Comparison of ENCODE assay signal across 9 mouse cellular contexts in the genomic region with DNA sequence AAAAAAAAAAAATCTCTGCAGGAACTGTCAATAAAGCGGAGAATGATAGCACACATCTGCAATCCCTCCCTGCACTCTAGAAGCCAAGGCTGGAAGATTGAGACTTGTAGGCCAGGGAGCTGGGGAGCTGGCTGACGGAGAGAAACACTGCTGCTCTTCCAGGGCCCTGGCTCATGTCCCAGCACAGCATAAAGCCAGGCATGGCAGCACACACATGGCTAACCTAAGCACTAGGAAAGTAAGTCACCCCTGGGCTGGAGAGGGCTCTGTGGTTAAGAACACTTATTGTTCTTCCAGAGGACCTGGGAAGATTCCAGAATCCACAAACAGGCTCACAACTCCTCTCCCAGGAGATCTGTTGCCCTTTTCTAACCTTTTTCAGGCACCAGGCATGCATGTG. TPM values are rescaled to one million over a fixed set of nuclear protein-coding genes. Genes with fewer than 3 reads are reported as not detected.
A peak's percentile ranks its signal among the peaks of the same experiment; 100 is the strongest.
DNase-seq lines count a peak whose midpoint lies in the region; ATAC-seq and TF ChIP-seq lines count a peak whose summit lies in the region.
"Had no signal": no experiment of that assay in that cellular context is flagged by ENCODE, and none has a peak within 500 bp of the region (broad histone marks: within the 10 kb centered on the region; RNA-seq: fewer than 3 reads in every experiment).

No protein-coding gene starts in this region.

- peaks cover 4% of the 10 kb centered on the region for H3K36me3 ChIP-seq in heart, embryonic 12.5 days
- H3K36me3 ChIP-seq in limb, embryonic 10.5 days: no peaks in the 10 kb centered on the region
- no peaks in the 10 kb centered on the region for H3K36me3 ChIP-seq in stomach, embryonic 15.5 days

- H3K9me3 ChIP-seq in heart, embryonic 12.5 days (replicated peaks): no peaks in the 10 kb centered on the region
- H3K9me3 ChIP-seq in limb, embryonic 10.5 days (replicated peaks): no peaks in the 10 kb centered on the region
- H3K9me3 ChIP-seq in stomach, embryonic 15.5 days: no peaks in the 10 kb centered on the region
- H3K9me3 ChIP-seq: G1E had no signal

- no peak for ATAC-seq in heart, embryonic 12.5 days (ENCODE audit: insufficient number of reproducible peaks, low FRiP score)
- ATAC-seq in Patski: peak; percentile 47
- no peak for ATAC-seq in stomach, embryonic 15.5 days (ENCODE audit: insufficient read depth, low FRiP score, low read depth)

- no peak for TF ChIP-seq CTCF in Patski (IDR thresholded peaks at IDR 0.05)

- in situ Hi-C loops in Patski (cut with MboI; ENCODE audit: low pct_unique_long_range_greater_than_20kb): no loop called here

- no peaks in the 10 kb centered on the region for H3K27me3 ChIP-seq in heart, embryonic 12.5 days (replicated peaks)
- H3K27me3 ChIP-seq in Patski: no peaks in the 10 kb centered on the region
- H3K27me3 ChIP-seq in limb, embryonic 10.5 days (ENCODE audit: low read depth, poor library complexity, severe bottlenecking): no peaks in the 10 kb centered on the region
- H3K27me3 ChIP-seq in stomach, embryonic 15.5 days (replicated peaks): no peaks in the 10 kb centered on the region

- H3K9ac ChIP-seq in heart, embryonic 12.5 days: no peak overlapping the region
- H3K9ac ChIP-seq in stomach, embryonic 15.5 days: no peak overlapping the region

- CTCF ChIA-PET in Patski (lab: Charles Lee): interaction anchor here (1.8 to 2.3 kb wide), 2 partner anchors 11 to 28 kb away, joined by 5 to 6 read pairs; no protein-coding TSS in a partner anchor

- H3K4me1 ChIP-seq in heart, embryonic 12.5 days (replicated peaks): peaks cover 14% of the 10 kb centered on the region
- peaks cover 5% of the 10 kb centered on the region; the same call in 1 of the 2 replicates for H3K4me1 ChIP-seq in limb, embryonic 10.5 days
- H3K4me1 ChIP-seq in stomach, embryonic 15.5 days: peaks cover 9% of the 10 kb centered on the region

- no peak overlapping the region for H3K4me2 ChIP-seq in heart, embryonic 12.5 days
- H3K4me2 ChIP-seq in stomach, embryonic 15.5 days: no peak overlapping the region

- POLR2A ChIA-PET in Patski (lab: Charles Lee): no interaction called here

- DNase-seq in heart, adult 11 months: peak; percentile 97
- peak; percentile 70 for DNase-seq in Patski (ENCODE audit: low read depth, low spot score)
- peak; percentile 79 for DNase-seq in gastrocnemius, adult 18-20 months (ENCODE audit: low spot score)
- DNase-seq in limb, embryonic 10.5 days (ENCODE audit: low spot score): no peak
- DNase-seq in thymus, postnatal 14 days: no peak
- no peak for DNase-seq in layer of hippocampus, postnatal 14 days (ENCODE audit: low spot score in 2 of 2)

- H3K4me3 ChIP-seq in heart, embryonic 12.5 days: no peak overlapping the region
- H3K4me3 ChIP-seq in limb, embryonic 10.5 days: no peak overlapping the region
- H3K4me3 ChIP-seq in stomach, embryonic 15.5 days (replicated peaks): no peak overlapping the region

- no peak overlapping the region for H3K27ac ChIP-seq in heart, embryonic 12.5 days (ENCODE audit: poor library complexity, severe bottlenecking)
- H3K27ac ChIP-seq in limb, embryonic 10.5 days: 0 out of 2 replicates have a peak overlapping the region, but pooled peaks have one; percentile 46
- peak overlapping the region; percentile 37 for H3K27ac ChIP-seq in stomach, embryonic 15.5 days

- WGBS in heart, embryonic 12.5 days: 67% methylated on average over 2 of the region's 2 CpGs
- 91% methylated on average over 2 of the region's 2 CpGs for WGBS in limb, embryonic 10.5 days
- 68% methylated on average over 2 of the region's 2 CpGs for WGBS in stomach, embryonic 15.5 days

RNA-seq across cellular contexts. Expression of a gene that starts 6.1 kb away (rescaled TPM):
- 90.0 and 91.1 TPM in 2 replicates for polyA plus RNA-seq in heart, embryonic 12.5 days (2016; fragmentation: Nextera tagmentation; extraction: Ambion mirVana)
- polyA plus RNA-seq in Patski (2021): 110 TPM
- total RNA-seq in gastrocnemius, adult 18-20 months (2021): 10 to 100 TPM; 13.4 to 18.7 TPM
- polyA plus RNA-seq in limb, embryonic 10.5 days (2016; fragmentation: Nextera tagmentation; extraction: Ambion mirVana): 159 and 173 TPM in 2 replicates
- polyA plus RNA-seq in stomach, embryonic 15.5 days (2015; fragmentation: Nextera tagmentation; extraction: Ambion mirVana): 166 and 178 TPM in 2 replicates
- 10 to 100 TPM; 42.8 to 46.4 TPM for total RNA-seq in layer of hippocampus, postnatal 14 days (2021)

RNA-seq across cellular contexts. Expression of a gene that starts 35.2 kb away (rescaled TPM):
- polyA plus RNA-seq in heart, embryonic 12.5 days (2016; fragmentation: Nextera tagmentation; extraction: Ambion mirVana): 26.9 and 27.9 TPM in 2 replicates
- polyA plus RNA-seq in Patski (2021): 12.5 TPM
- total RNA-seq in gastrocnemius, adult 18-20 months (2021): 1 to 10 TPM; 8.1 to 8.2 TPM
- polyA plus RNA-seq in limb, embryonic 10.5 days (2016; fragmentation: Nextera tagmentation; extraction: Ambion mirVana): 56.2 and 59.6 TPM in 2 replicates
- polyA plus RNA-seq in stomach, embryonic 15.5 days (2015; fragmentation: Nextera tagmentation; extraction: Ambion mirVana): 22.6 and 23.7 TPM in 2 replicates
- total RNA-seq in layer of hippocampus, postnatal 14 days (2021): 10 to 100 TPM; 18.4 to 20.3 TPM

RNA-seq across cellular contexts. Expression of a gene that starts 46.1 kb away (rescaled TPM):
- not detected in 2 replicates for polyA plus RNA-seq in heart, embryonic 12.5 days (2016; fragmentation: Nextera tagmentation; extraction: Ambion mirVana)
- polyA plus RNA-seq in Patski (2021): 0.18 TPM
- total RNA-seq in gastrocnemius, adult 18-20 months (2021): under 1 TPM in 1 of 2 experiments, not detected in 1; 0.83 TPM
- polyA plus RNA-seq in limb, embryonic 10.5 days (2016; fragmentation: Nextera tagmentation; extraction: Ambion mirVana): 0.23 and 0.24 TPM in 2 replicates
- polyA plus RNA-seq in stomach, embryonic 15.5 days (2015; fragmentation: Nextera tagmentation; extraction: Ambion mirVana): 0.35 and 0.41 TPM in 2 replicates
- total RNA-seq in layer of hippocampus, postnatal 14 days (2021): 10 to 100 TPM; 11.3 to 13.9 TPM

Comparison
In these comparisons a context has a peak if more than half of its experiments do, and no peak if none do; other contexts are left out.
1. DNase-seq: peak in heart, adult 11 months (single experiment), Patski (single experiment) and gastrocnemius, adult 18-20 months (single experiment); none in limb, embryonic 10.5 days (single experiment), thymus, postnatal 14 days (single experiment) and layer of hippocampus, postnatal 14 days (0 of 2).